34 mouse cellular contexts compared by ENCODE assay signal in genomic region chr12:89976648-89977047, GRCm38 (mm10).
"Had no signal": no experiment of that assay in that cellular context is flagged by ENCODE, and none has a peak within 500 bp of the region (broad histone marks: within the 10 kb centered on the region; RNA-seq: fewer than 3 reads in every experiment).

No protein-coding gene starts in this region.

- ATAC-seq: hindbrain, embryonic 16.5 days; hindbrain, postnatal 0 days; inflammation-experienced regulatory T-cells, adult 6 months; intestine, embryonic 15.5 days; intestine, embryonic 16.5 days; intestine, postnatal 0 days had no signal

- DNase-seq: heart, postnatal 10 days; heart, postnatal 14 days; heart, postnatal 36 days; heart, postnatal 4 days; kidney, adult 11 months; kidney, adult 18-20 months; kidney, adult 2 months; kidney, adult 8-10 months; kidney, adult 9 months; kidney, postnatal 10 days; kidney, postnatal 14 days; kidney, postnatal 25 days; kidney, postnatal 36 days; kidney, postnatal 4 days; layer of hippocampus, adult 9-11 months had no signal

- H3K9me3 ChIP-seq: heart, embryonic 10.5 days; heart, embryonic 12.5 days; heart, embryonic 13.5 days; heart, embryonic 15.5 days; hindbrain, embryonic 10.5 days; hindbrain, embryonic 12.5 days; hindbrain, embryonic 13.5 days; hindbrain, embryonic 15.5 days; intestine, embryonic 15.5 days; kidney, embryonic 15.5 days had no signal

- H3K27ac ChIP-seq: heart, embryonic 10.5 days; heart, embryonic 13.5 days; heart, embryonic 15.5 days; hindbrain, embryonic 10.5 days; hindbrain, embryonic 12.5 days; hindbrain, embryonic 15.5 days; hindbrain, postnatal 0 days; intestine, embryonic 15.5 days; kidney, embryonic 15.5 days; kidney, postnatal 0 days; layer of hippocampus, adult 2 months had no signal

- H3K4me3 ChIP-seq: heart, embryonic 10.5 days; heart, embryonic 12.5 days; heart, embryonic 13.5 days; heart, embryonic 15.5 days; hindbrain, embryonic 10.5 days; hindbrain, embryonic 12.5 days; hindbrain, embryonic 13.5 days; hindbrain, embryonic 15.5 days; intestine, embryonic 15.5 days; kidney, embryonic 15.5 days; layer of hippocampus, adult 2 months had no signal

- H3K9ac ChIP-seq: heart, embryonic 12.5 days; heart, embryonic 13.5 days; heart, embryonic 15.5 days; hindbrain, embryonic 12.5 days; hindbrain, embryonic 13.5 days; hindbrain, embryonic 14.5 days; hindbrain, embryonic 15.5 days; intestine, embryonic 15.5 days; kidney, embryonic 15.5 days had no signal

- H3K27me3 ChIP-seq: heart, embryonic 12.5 days; heart, embryonic 13.5 days; heart, embryonic 15.5 days; hindbrain, embryonic 12.5 days; hindbrain, embryonic 13.5 days; hindbrain, embryonic 15.5 days; intestine, embryonic 15.5 days; kidney, embryonic 15.5 days had no signal

- H3K36me3 ChIP-seq: heart, embryonic 10.5 days; heart, embryonic 12.5 days; heart, embryonic 13.5 days; heart, embryonic 15.5 days; hindbrain, embryonic 10.5 days; hindbrain, embryonic 12.5 days; hindbrain, embryonic 13.5 days; hindbrain, embryonic 15.5 days; intestine, embryonic 15.5 days; kidney, embryonic 15.5 days had no signal

- H3K4me2 ChIP-seq: heart, embryonic 11.5 days; heart, embryonic 12.5 days; heart, embryonic 13.5 days; heart, embryonic 15.5 days; hindbrain, embryonic 12.5 days; hindbrain, embryonic 13.5 days; hindbrain, embryonic 14.5 days; hindbrain, embryonic 15.5 days; intestine, embryonic 15.5 days; kidney, embryonic 15.5 days had no signal

- H3K4me1 ChIP-seq: heart, embryonic 10.5 days; heart, embryonic 12.5 days; heart, embryonic 13.5 days; heart, embryonic 15.5 days; hindbrain, embryonic 10.5 days; hindbrain, embryonic 12.5 days; hindbrain, embryonic 13.5 days; hindbrain, embryonic 15.5 days; intestine, embryonic 15.5 days; kidney, embryonic 15.5 days had no signal
